In genomic region chr17:56185281-56186141, GRCm38 (mm10) we compare ENCODE assay signal across 9 mouse cellular contexts. TPM values are rescaled to one million over a fixed set of nuclear protein-coding genes. Genes with fewer than 3 reads are reported as not detected.
A peak's percentile ranks its signal among the peaks of the same experiment; 100 is the strongest.
DNase-seq lines count a peak whose midpoint lies in the region; ATAC-seq and TF ChIP-seq lines count a peak whose summit lies in the region.
"Had no signal": no experiment of that assay in that cellular context is flagged by ENCODE, and none has a peak within 500 bp of the region (broad histone marks: within the 10 kb centered on the region; RNA-seq: fewer than 3 reads in every experiment).

No protein-coding gene starts in this region.

- H3K4me1 ChIP-seq in liver, adult 2 months (ENCODE audit: control insufficient read depth, insufficient read depth, low read length): peaks cover 20% of the 10 kb centered on the region
- H3K4me1 ChIP-seq in heart, embryonic 11.5 days (ENCODE audit: control insufficient read depth, insufficient read depth, low read length): peaks cover 10% of the 10 kb centered on the region
- H3K4me1 ChIP-seq in lung, embryonic 16.5 days (replicated peaks; ENCODE audit: control insufficient read depth, insufficient read depth, low read length): peaks cover 12% of the 10 kb centered on the region

- DNase-seq in liver, adult 2 months (ENCODE audit: extremely low read depth, low read depth, low spot score): peak; percentile 83
- no peak for DNase-seq in liver
- DNase-seq in embryo, embryonic 11 days: peak; percentile 60
- DNase-seq in kidney, adult 9 months: peak; percentile 72
- DNase-seq in retina, postnatal 7 days (ENCODE audit: low read depth, low spot score): peak; percentile 30
- DNase-seq in B cell, adult 2 months: no peak

- TF ChIP-seq CTCF in liver, adult 2 months (IDR thresholded peaks at IDR 0.05; ENCODE audit: low read depth, low read length): no peak

- no peak overlapping the region for H3K4me2 ChIP-seq in heart, embryonic 11.5 days
- peak overlapping the region; percentile 13 for H3K4me2 ChIP-seq in lung, embryonic 16.5 days (ENCODE audit: low read depth, low read length)

- H3K9ac ChIP-seq in liver, adult 2 months (ENCODE audit: low read depth, low read length): peak overlapping the region; percentile 2; the same call in 1 of the 2 replicates
- H3K9ac ChIP-seq in heart, embryonic 11.5 days (ENCODE audit: low read depth, low read length): no peak overlapping the region
- H3K9ac ChIP-seq in lung, embryonic 16.5 days (ENCODE audit: low read length): no peak overlapping the region

- no peaks in the 10 kb centered on the region for H3K27me3 ChIP-seq in liver, adult 2 months (ENCODE audit: control insufficient read depth, insufficient read depth, low read length)
- no peaks in the 10 kb centered on the region for H3K27me3 ChIP-seq in heart, embryonic 11.5 days (ENCODE audit: control insufficient read depth, insufficient read depth, low read length)
- no peaks in the 10 kb centered on the region for H3K27me3 ChIP-seq in lung, embryonic 16.5 days (ENCODE audit: control insufficient read depth, insufficient read depth, low read depth, low read length)
- H3K27me3 ChIP-seq: Patski had no signal

- ATAC-seq in heart, embryonic 11.5 days (replicated peaks; ENCODE audit: insufficient number of reproducible peaks, low FRiP score, low TSS enrichment): no peak
- ATAC-seq in lung, embryonic 16.5 days (ENCODE audit: low read depth): peak; percentile 76
- ATAC-seq: Patski had no signal

- peaks cover 2% of the 10 kb centered on the region for H3K36me3 ChIP-seq in liver, adult 2 months (ENCODE audit: control insufficient read depth, insufficient read depth, low read length)
- H3K36me3 ChIP-seq in heart, embryonic 11.5 days (ENCODE audit: control insufficient read depth, insufficient read depth, low read length): peaks cover 18% of the 10 kb centered on the region
- H3K36me3 ChIP-seq in lung, embryonic 16.5 days (ENCODE audit: control insufficient read depth, insufficient read depth, low read length): peaks cover 25% of the 10 kb centered on the region

- 14% methylated on average over 11 of the region's 11 CpGs for WGBS in liver, adult 2 months
- WGBS in heart, embryonic 11.5 days (ENCODE audit: insufficient replicate concordance): 39% methylated on average over 11 of the region's 11 CpGs
- WGBS in lung, embryonic 16.5 days: 34% methylated on average over 11 of the region's 11 CpGs

- TF ChIP-seq POLR2A in liver, adult 2 months (IDR thresholded peaks at IDR 0.05; ENCODE audit: extremely low read depth, insufficient read depth, low read length): no peak

- no peaks in the 10 kb centered on the region for H3K9me3 ChIP-seq in heart, embryonic 11.5 days (replicated peaks; ENCODE audit: control insufficient read depth, low read length)
- H3K9me3 ChIP-seq in lung, embryonic 16.5 days (ENCODE audit: control insufficient read depth, low read length): no peaks in the 10 kb centered on the region

- H3K27ac ChIP-seq in liver, adult 2 months (replicated peaks; ENCODE audit: insufficient read depth, low read depth, low read length): peak overlapping the region; percentile 69
- peak overlapping the region; percentile 71 for H3K27ac ChIP-seq in heart, embryonic 11.5 days (ENCODE audit: low read depth, low read length)
- H3K27ac ChIP-seq in lung, embryonic 16.5 days (ENCODE audit: low read length): peak overlapping the region; percentile 83

- peaks cover 14% of the 10 kb centered on the region for H3K79me2 ChIP-seq in liver, adult 2 months (ENCODE audit: control insufficient read depth, insufficient read depth, low read length)

- no peak overlapping the region for H3K4me3 ChIP-seq in liver, adult 2 months (ENCODE audit: insufficient read depth, low read depth, low read length)
- H3K4me3 ChIP-seq in heart, embryonic 11.5 days (ENCODE audit: low read depth, low read length): no peak overlapping the region
- H3K4me3 ChIP-seq in lung, embryonic 16.5 days (ENCODE audit: low read length): no peak overlapping the region

RNA-seq across cellular contexts. Expression of gene Mydgf, which starts 1.8 kb away (rescaled TPM):
- 89.4 and 91.1 TPM in 2 replicates for total RNA-seq in liver, adult 2 months (2014; rRNA removed)
- polyA plus RNA-seq in liver, adult 2 months (2012; rRNA removed): 81.1 and 86.0 TPM in 2 replicates
- polyA plus RNA-seq in heart, embryonic 11.5 days (2014; fragmentation: Nextera tagmentation; extraction: Ambion mirVana): 78.6 and 87.8 TPM in 2 replicates
- polyA plus RNA-seq in lung, embryonic 16.5 days (2015; fragmentation: Nextera tagmentation; extraction: Ambion mirVana): 93.0 and 110 TPM in 2 replicates

RNA-seq across cellular contexts. Expression of gene Tnfaip8l1, which starts 23.2 kb away (rescaled TPM):
- 16.2 and 20.9 TPM in 2 replicates for total RNA-seq in liver, adult 2 months (2014; rRNA removed)
- polyA plus RNA-seq in liver, adult 2 months (2012; rRNA removed): 21.8 and 25.5 TPM in 2 replicates
- polyA plus RNA-seq in heart, embryonic 11.5 days (2014; fragmentation: Nextera tagmentation; extraction: Ambion mirVana): 4.7 and 6.0 TPM in 2 replicates
- polyA plus RNA-seq in lung, embryonic 16.5 days (2015; fragmentation: Nextera tagmentation; extraction: Ambion mirVana): 15.5 and 17.3 TPM in 2 replicates

RNA-seq across cellular contexts. Expression of gene Dpp9, which starts 33.2 kb away (rescaled TPM):
- total RNA-seq in liver, adult 2 months (2014; rRNA removed): 10.7 and 20.1 TPM in 2 replicates
- 55.4 and 60.3 TPM in 2 replicates for polyA plus RNA-seq in liver, adult 2 months (2012; rRNA removed)
- 21.4 and 23.2 TPM in 2 replicates for polyA plus RNA-seq in heart, embryonic 11.5 days (2014; fragmentation: Nextera tagmentation; extraction: Ambion mirVana)
- polyA plus RNA-seq in lung, embryonic 16.5 days (2015; fragmentation: Nextera tagmentation; extraction: Ambion mirVana): 38.7 and 41.4 TPM in 2 replicates

RNA-seq across cellular contexts. Expression of gene Sema6b, which starts 45.4 kb away (rescaled TPM):
- total RNA-seq in liver, adult 2 months (2014; rRNA removed): 1.3 TPM in 2 replicates
- polyA plus RNA-seq in liver, adult 2 months (2012; rRNA removed): 2.7 and 3.9 TPM in 2 replicates
- polyA plus RNA-seq in heart, embryonic 11.5 days (2014; fragmentation: Nextera tagmentation; extraction: Ambion mirVana): 0.11 and 0.33 TPM in 2 replicates
- 1.2 and 1.7 TPM in 2 replicates for polyA plus RNA-seq in lung, embryonic 16.5 days (2015; fragmentation: Nextera tagmentation; extraction: Ambion mirVana)

Comparison
In these comparisons a context has a peak if more than half of its experiments do, and no peak if none do; other contexts are left out.
1. DNase-seq: peak in liver, adult 2 months (single experiment), embryo, embryonic 11 days (single experiment), kidney, adult 9 months (single experiment) and retina, postnatal 7 days (single experiment); none in liver (single experiment) and B cell, adult 2 months (0 of 2).
2. Peak in every context shown above with its lines, with median percentiles within 50 percentile points of each other: H3K27ac ChIP-seq.